Mouse (Mus musculus): ENCODE data around the gene Anxa7. TPM values are rescaled to one million over a fixed set of nuclear protein-coding genes. Genes with fewer than 3 reads are reported as not detected.

The Anxa7 gene
- polyA plus RNA-seq, 1 experiment from 2014 or later, result 12.8 TPM

DNA sequence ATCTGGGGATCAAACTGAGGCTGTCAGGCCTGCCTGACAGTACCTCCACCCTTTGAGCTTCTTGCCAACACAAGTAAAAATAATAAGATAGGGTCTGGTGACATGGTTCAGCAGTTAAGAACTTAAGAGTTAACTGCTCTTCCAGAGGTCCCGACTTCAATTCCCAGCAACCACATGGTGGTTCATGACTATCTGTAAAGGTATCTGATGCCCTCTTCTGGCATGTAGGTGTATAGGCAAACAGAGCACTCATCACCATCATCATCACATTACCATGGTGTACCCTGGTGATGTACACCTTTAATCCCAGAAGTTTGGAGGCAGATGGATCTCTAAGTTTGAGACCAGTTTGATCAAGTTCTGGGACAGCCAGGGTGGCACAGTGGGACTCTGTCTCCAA lies 51.3 kb downstream of the Anxa7 start:
- DNase-seq (ENCODE audit: low spot score), result no peak
- no peak for ATAC-seq (replicated peaks; ENCODE audit: low FRiP score)
- Histone ChIP-seq H3K9me3 (ENCODE audit: control insufficient read depth, low read length) (no peaks in the 10 kb centered on the region), H3K4me2 (ENCODE audit: low read depth, low read length, severe bottlenecking) (no peak overlapping the region), H3K27me3 (ENCODE audit: control insufficient read depth, insufficient read depth, low read length) (no peaks in the 10 kb centered on the region), H3K9ac (ENCODE audit: low read length) (no peak overlapping the region), H3K36me3 (ENCODE audit: control insufficient read depth, insufficient read depth, low read length) (no peaks in the 10 kb centered on the region), H3K4me1 (replicated peaks; ENCODE audit: control insufficient read depth, insufficient read depth, low read length) (no peaks in the 10 kb centered on the region), H3K4me3 (ENCODE audit: low read depth, low read length) (no peak overlapping the region), H3K27ac (ENCODE audit: low read depth, low read length) (no peak overlapping the region)
- WGBS, result 31% methylated on average over 1 of the region's 1 CpGs

DNA sequence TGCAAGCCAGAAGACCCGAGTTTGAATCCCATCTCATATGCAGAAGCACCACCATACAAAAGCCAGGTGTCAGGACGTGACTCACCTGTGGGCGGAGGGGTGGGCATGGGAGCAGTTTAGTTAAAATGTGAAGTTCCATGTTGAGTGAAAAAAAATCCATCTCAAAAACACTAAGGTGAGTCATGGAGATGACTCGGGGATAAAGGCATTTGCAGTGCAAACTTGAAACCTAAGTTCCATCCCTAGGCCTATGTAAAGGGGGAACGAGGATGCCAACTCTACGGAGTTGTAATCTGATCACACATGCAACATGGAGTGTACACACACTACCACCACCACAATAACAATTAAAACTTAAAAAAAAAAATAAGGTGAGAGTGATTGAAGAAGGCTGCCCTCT lies 56.9 kb downstream of the Anxa7 start:
- DNase-seq (ENCODE audit: low spot score) (no peak), ATAC-seq (replicated peaks; ENCODE audit: low FRiP score) (no peak)
- Histone ChIP-seq H3K9me3 (ENCODE audit: control insufficient read depth, low read length) (no peaks in the 10 kb centered on the region), H3K36me3 (ENCODE audit: control insufficient read depth, insufficient read depth, low read length) (no peaks in the 10 kb centered on the region), H3K27ac (ENCODE audit: low read depth, low read length) (no peak overlapping the region), H3K4me1 (replicated peaks; ENCODE audit: control insufficient read depth, insufficient read depth, low read length) (no peaks in the 10 kb centered on the region), H3K4me3 (ENCODE audit: low read depth, low read length) (no peak overlapping the region), H3K9ac (ENCODE audit: low read length) (no peak overlapping the region), H3K27me3 (ENCODE audit: control insufficient read depth, insufficient read depth, low read length) (no peaks in the 10 kb centered on the region), H3K4me2 (ENCODE audit: low read depth, low read length, severe bottlenecking) (no peak overlapping the region)
- WGBS, result 91% methylated on average over 6 of the region's 6 CpGs

DNA sequence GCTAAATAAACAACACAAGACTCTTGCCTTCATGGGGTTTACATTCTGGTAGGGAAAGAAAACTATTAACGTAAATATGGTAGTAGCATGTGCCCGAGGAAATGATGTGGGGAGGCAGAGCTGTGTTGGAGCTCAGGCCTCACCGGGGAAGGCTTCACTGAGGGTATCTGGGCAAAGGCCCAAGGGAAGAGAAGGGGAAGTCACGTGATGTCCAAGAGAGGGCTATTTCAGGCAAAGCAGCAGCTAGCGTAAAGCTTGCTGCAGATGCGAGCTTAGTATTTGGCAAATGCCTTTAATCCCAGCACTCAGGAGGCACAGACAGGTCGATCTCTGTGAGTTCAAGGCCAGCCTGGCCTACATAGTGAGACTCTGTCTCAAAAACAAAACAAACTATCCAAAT lies 57.7 kb downstream of the Anxa7 start:
- no peak for DNase-seq (ENCODE audit: low spot score)
- H3K36me3 ChIP-seq (ENCODE audit: control insufficient read depth, insufficient read depth, low read length), result no peaks in the 10 kb centered on the region
- WGBS, result 80% methylated on average over 7 of the region's 7 CpGs
- H3K27ac ChIP-seq (ENCODE audit: low read depth, low read length), result no peak overlapping the region
- H3K9ac ChIP-seq (ENCODE audit: low read length), result no peak overlapping the region
- no peak for ATAC-seq (replicated peaks; ENCODE audit: low FRiP score)
- no peaks in the 10 kb centered on the region for H3K4me1 ChIP-seq (replicated peaks; ENCODE audit: control insufficient read depth, insufficient read depth, low read length)
- no peak overlapping the region for H3K4me3 ChIP-seq (ENCODE audit: low read depth, low read length)
- H3K9me3 ChIP-seq (ENCODE audit: control insufficient read depth, low read length), result no peaks in the 10 kb centered on the region
- H3K4me2 ChIP-seq (ENCODE audit: low read depth, low read length, severe bottlenecking), result no peak overlapping the region
- H3K27me3 ChIP-seq (ENCODE audit: control insufficient read depth, insufficient read depth, low read length), result no peaks in the 10 kb centered on the region

Other genes starting within 250 kb of the Anxa7 start
- gene Kcnk16, start 210.9 kb downstream of the Anxa7 start, polyA plus RNA-seq (2014; fragmentation: Nextera tagmentation; extraction: Ambion mirVana), result not detected in 2 replicates
- gene Nudt13, start 185.4 kb downstream of the Anxa7 start, polyA plus RNA-seq (2014; fragmentation: Nextera tagmentation; extraction: Ambion mirVana), result 8.5 and 12.6 TPM in 2 replicates
- gene Ecd, start 132.0 kb downstream of the Anxa7 start, polyA plus RNA-seq (2014; fragmentation: Nextera tagmentation; extraction: Ambion mirVana), result 77.9 and 78.5 TPM in 2 replicates
- gene Fam149b, start 132.0 kb downstream of the Anxa7 start, polyA plus RNA-seq (2014; fragmentation: Nextera tagmentation; extraction: Ambion mirVana), result 59.5 and 60.8 TPM in 2 replicates
- 317 and 327 TPM in 2 replicates for gene Dnajc9, start 91.2 kb downstream of the Anxa7 start, polyA plus RNA-seq (2014; fragmentation: Nextera tagmentation; extraction: Ambion mirVana)
- gene Mrps16, start 86.5 kb downstream of the Anxa7 start, polyA plus RNA-seq (2014; fragmentation: Nextera tagmentation; extraction: Ambion mirVana), result 69.7 and 75.5 TPM in 2 replicates
- gene Cfap70, start 27.9 kb downstream of the Anxa7 start, polyA plus RNA-seq (2014; fragmentation: Nextera tagmentation; extraction: Ambion mirVana), result 0.24 and 0.64 TPM in 2 replicates
- 1.1 and 1.4 TPM in 2 replicates for gene Mss51, start 16.8 kb upstream of the Anxa7 start, polyA plus RNA-seq (2014; fragmentation: Nextera tagmentation; extraction: Ambion mirVana)
- 61.5 and 69.1 TPM in 2 replicates for gene Ppp3cb, start 66.4 kb upstream of the Anxa7 start, polyA plus RNA-seq (2014; fragmentation: Nextera tagmentation; extraction: Ambion mirVana)
- 20.8 and 21.0 TPM in 2 replicates for gene Usp54, start 160.9 kb upstream of the Anxa7 start, polyA plus RNA-seq (2014; fragmentation: Nextera tagmentation; extraction: Ambion mirVana)
- 0.28 TPM in 1 of 2 replicates, not detected in the other for gene Myoz1, start 176.4 kb upstream of the Anxa7 start, polyA plus RNA-seq (2014; fragmentation: Nextera tagmentation; extraction: Ambion mirVana)
- gene Synpo2l, start 188.2 kb upstream of the Anxa7 start, polyA plus RNA-seq (2014; fragmentation: Nextera tagmentation; extraction: Ambion mirVana), result 0.13 and 0.35 TPM in 2 replicates
- 94.5 and 98.1 TPM in 2 replicates for gene Sec24c, start 194.2 kb upstream of the Anxa7 start, polyA plus RNA-seq (2014; fragmentation: Nextera tagmentation; extraction: Ambion mirVana)
- 19.3 and 20.1 TPM in 2 replicates for gene Fut11, start 214.8 kb upstream of the Anxa7 start, polyA plus RNA-seq (2014; fragmentation: Nextera tagmentation; extraction: Ambion mirVana)
- 236 and 256 TPM in 2 replicates for gene Chchd1, start 222.9 kb upstream of the Anxa7 start, polyA plus RNA-seq (2014; fragmentation: Nextera tagmentation; extraction: Ambion mirVana)
- gene Zswim8, start 227.4 kb upstream of the Anxa7 start, polyA plus RNA-seq (2014; fragmentation: Nextera tagmentation; extraction: Ambion mirVana), result 31.7 and 37.3 TPM in 2 replicates